Mouse (Mus musculus) olfactory bulb, adult 2 months (tissue): Measurements from ENCODE around the gene Rgs6.

ENCODE experiments used
- CTCF ChIP-seq: fragments of 200-500 bp; IDR thresholded peaks from 2 replicates; pipeline ENCODE4 v1.5.1; 2012; ENCODE audit warnings: low read depth, mild to moderate bottlenecking, low read length, moderate library complexity; ENCODE audit not compliant: insufficient read depth
- POLR2A ChIP-seq: fragments of 200-500 bp; IDR thresholded peaks from 2 replicates; pipeline ENCODE4 v1.6.1; 2012; ENCODE audit warnings: mild to moderate bottlenecking, low read depth, low read length, moderate library complexity; ENCODE audit not compliant: insufficient read depth

- TF ChIP-seq POLR2A (no peak), CTCF (no peak)
Measured at GRCm38 (mm10) chr12:83000957-83001356, 412.9 kb downstream of the Rgs6 start.
